Mouse (Mus musculus): Measurements from ENCODE around the gene Dusp10. TPM values are rescaled to one million over a fixed set of nuclear protein-coding genes. Genes with fewer than 3 reads are reported as not detected.

Gene Dusp10
- total RNA-seq, 4 experiments from 2014 or later, result 5.5 to 7.1 (median 6.2) TPM

DNA sequence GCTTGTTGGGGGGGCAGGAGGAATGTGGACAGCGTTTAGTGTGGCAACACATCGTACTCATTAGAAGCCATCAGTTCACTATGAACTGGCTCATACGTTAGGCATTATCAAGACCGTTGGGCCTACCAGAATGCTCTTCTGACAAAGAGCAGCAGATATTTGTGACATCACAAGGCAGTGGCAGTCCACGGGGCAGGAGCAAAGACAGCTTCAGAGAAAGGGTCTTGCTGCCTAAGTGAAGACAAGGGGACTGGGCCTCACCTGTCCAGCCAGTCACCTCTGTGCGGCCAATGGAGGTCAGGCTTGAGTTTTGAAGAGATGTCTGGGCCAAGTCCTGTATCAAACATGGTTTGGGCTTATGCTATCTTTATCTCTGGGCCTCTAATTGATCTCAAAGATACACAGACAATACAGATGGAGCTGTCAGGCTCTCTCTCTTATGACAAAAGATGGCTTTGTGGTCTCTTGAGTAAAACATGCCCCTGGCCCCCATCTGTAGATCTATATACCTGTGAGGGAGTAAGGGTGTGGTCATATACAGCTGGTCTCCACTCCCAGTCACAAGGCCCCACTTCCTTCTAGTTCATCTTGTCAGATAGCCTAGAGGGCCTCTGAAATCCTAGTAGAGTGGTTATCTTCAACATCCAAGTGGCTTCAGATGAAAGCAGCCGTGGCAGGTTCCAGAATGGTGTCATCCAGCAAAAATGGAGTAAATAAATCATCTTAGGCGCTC is 17.1 kb downstream of the Dusp10 start:
- no peak for DNase-seq (ENCODE audit: low spot score in 2 of 2)

GRCm38 (mm10) chr1:184032682-184033389 is 19.7 kb downstream of the Dusp10 start:
- DNase-seq (ENCODE audit: low spot score in 2 of 2), result no peak

DNA sequence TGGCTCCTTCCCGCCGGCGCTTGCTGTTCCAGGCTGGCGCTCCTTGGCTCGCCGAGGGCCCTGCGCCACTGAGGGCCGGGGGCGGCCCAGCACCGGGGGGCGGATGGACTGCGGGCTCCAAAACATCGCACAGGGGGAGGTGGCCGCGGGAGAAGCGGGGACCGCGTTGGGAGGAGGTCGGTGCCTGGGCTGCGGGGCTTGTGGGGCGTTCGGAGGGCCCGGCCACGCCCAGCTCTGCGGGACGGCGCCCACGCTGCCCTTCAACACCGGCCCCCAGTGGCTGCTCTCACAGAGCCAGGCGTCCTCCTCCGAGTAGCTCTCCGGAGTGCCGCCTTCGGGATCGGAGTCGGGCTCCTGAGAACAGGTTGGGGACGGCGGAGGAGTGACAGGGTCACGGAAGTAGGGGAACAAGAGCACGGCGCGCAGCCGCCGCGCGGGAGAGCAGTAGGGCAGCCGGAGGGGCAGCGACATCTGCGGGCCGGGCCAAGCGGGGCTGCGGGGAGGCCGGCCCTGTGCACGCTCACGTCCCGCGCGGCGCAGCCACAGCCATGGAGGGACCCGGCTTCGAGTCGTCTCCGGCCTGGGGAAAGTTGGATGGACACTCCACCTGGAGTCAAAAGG is 20.4 kb downstream of the Dusp10 start:
- DNase-seq (ENCODE audit: low spot score in 2 of 2), result peak; percentile 30 to 45

GRCm38 (mm10) chr1:184034011-184034557 is 21.0 kb downstream of the Dusp10 start, which contains the start of gene 1700056E22Rik:
Gene 1700056E22Rik, minus strand, starts transcription at chr1:184034301.
- DNase-seq (ENCODE audit: low spot score in 2 of 2), result peak; percentile 90 to 99

GRCm38 (mm10) chr1:184034741-184035181 is 21.7 kb downstream of the Dusp10 start:
- peak in 1 of 2 experiments; percentile 21 for DNase-seq (ENCODE audit: low spot score in 2 of 2)

DNA sequence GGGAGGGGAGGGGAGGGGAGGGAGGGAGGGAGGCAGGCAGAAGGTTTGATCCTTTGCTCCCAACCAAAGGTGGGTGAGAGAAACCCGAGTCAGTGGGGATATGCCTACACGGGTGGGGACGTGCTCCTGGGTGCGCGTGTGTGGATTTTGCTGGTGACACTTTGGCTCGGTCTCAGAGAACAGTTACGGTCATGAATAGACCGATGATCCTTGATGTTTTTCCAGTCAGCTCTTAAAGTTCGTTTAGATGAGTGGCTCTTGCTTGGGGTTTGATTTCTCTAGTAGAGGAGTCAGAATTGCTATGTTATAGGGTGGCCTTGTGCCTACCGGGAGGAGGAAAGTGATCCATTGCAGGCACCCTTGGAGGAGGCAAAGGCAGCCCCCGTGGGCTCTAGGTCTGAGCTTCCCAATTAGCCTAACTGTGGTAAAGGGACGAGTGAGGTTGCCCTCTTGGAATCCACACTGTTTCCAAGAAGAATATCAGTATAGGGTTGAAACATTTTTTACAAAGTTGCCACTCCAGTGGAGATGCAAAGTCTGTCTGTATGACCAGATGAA is 22.3 kb downstream of the Dusp10 start:
- no peak for DNase-seq (ENCODE audit: low spot score in 2 of 2)

GRCm38 (mm10) chr1:184037802-184038201 is 24.7 kb downstream of the Dusp10 start:
- no peak for DNase-seq (ENCODE audit: low spot score in 2 of 2)

- no peak for DNase-seq (ENCODE audit: low spot score in 2 of 2)
Observed at GRCm38 (mm10) chr1:184039301-184039700, 26.2 kb downstream of the Dusp10 start.

DNA sequence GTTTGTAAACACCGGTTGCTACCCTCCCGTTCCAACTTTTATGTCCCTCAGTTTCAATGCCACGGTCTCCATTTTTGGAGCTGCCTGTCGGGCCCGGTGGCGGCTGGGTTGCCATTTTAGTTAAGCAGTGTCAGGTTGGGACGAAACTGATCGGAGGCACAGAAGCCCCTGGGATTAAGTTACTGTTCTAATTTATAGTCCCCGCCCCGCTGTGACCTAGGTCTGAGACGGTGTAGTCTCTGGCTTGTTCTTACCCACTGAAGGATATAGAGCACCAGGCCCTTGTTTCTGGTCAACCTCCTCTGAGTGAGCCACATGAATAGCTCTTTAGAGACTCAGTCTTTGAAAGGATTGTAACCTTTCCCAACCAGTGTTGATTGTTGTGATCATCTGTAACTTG is 27.1 kb downstream of the Dusp10 start:
- DNase-seq (ENCODE audit: low spot score in 2 of 2), result no peak

GRCm38 (mm10) chr1:184040906-184041305 is 27.8 kb downstream of the Dusp10 start:
- DNase-seq (ENCODE audit: low spot score in 2 of 2), result no peak

GRCm38 (mm10) chr1:184041778-184042573 is 28.9 kb downstream of the Dusp10 start:
- DNase-seq (ENCODE audit: low spot score in 2 of 2), result no peak

DNA sequence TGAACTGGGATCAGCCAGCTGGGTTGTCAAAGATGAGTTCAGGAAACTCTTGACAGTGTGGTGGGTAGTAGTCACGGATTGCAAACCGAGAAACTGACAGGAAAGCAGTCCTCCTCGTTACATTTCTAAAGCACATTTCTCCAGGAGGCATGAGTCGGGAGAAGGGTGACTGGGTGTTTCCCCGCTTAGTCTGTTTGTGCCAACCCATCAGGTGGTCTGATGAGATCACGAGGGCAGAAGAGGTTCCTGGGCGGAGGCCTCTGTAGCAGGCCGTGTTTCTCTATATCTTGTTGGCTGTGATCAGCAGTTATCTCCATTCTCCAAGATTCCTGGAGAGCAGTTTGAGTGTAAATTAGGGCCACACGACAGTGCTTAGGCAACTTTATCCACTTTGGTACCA is 29.6 kb downstream of the Dusp10 start:
- no peak for DNase-seq (ENCODE audit: low spot score in 2 of 2)

- DNase-seq (ENCODE audit: low spot score in 2 of 2), result no peak
Observed at GRCm38 (mm10) chr1:184043391-184043790, 30.3 kb downstream of the Dusp10 start.

DNA sequence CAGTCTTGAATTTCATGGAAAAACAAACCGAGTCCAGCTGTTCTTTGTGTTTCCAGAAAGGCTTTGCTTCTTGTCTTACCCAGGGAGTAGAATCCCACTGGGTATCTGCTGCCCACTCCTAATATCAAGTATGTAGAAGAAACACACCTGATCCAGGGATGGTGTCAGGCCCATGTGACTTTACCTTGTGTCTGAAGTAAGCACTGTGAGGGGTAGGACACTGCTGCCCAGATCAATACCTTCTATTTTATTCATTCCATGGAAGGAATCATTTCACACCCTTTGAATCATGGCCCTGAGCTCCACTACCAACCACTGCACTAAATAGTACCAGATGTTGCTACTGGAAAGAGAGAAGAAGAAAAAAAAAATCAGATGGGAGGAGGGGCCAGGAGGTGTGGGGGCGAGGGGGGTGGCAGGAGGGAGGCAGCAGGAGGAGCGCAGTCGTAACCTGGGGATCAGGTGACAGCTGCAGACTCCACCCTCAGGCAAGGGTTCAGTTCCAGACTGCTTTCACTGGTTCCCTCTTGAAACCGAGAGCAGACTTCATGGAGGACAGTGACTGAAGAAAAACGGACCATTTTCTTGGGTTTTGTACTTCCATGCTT is 33.1 kb downstream of the Dusp10 start:
- DNase-seq (ENCODE audit: low spot score in 2 of 2), result no peak

- no peak for DNase-seq (ENCODE audit: low spot score in 2 of 2)
Observed at GRCm38 (mm10) chr1:184047818-184048217, 34.7 kb downstream of the Dusp10 start.

- no peak for DNase-seq (ENCODE audit: low spot score in 2 of 2)
Observed at GRCm38 (mm10) chr1:184048675-184049418, 35.7 kb downstream of the Dusp10 start.

GRCm38 (mm10) chr1:184051286-184051685 is 38.2 kb downstream of the Dusp10 start:
- no peak for DNase-seq (ENCODE audit: low spot score in 2 of 2)

- no peak for DNase-seq (ENCODE audit: low spot score in 2 of 2)
Observed at GRCm38 (mm10) chr1:184051824-184052223, 38.7 kb downstream of the Dusp10 start.

GRCm38 (mm10) chr1:184052331-184052730 is 39.2 kb downstream of the Dusp10 start:
- no peak for DNase-seq (ENCODE audit: low spot score in 2 of 2)

DNA sequence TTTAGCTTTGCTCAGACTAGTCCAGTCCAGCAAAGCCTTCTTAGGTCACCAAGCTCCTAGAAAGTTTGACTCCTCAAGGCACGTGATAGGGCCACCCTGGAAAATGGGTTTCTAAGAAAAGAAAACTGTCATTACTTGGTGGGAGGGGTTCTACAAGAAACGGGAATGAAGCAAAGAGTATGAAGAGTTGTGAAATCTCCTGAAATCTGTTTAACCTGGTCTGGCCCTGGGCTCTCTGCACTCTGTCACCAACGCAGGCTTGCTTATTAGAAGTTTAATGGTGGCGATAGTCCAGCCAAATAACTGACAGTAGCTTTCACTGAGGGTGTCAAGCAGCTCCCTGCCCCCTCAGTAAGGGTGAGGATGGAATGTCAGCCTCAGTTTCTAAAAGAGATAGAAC is 40.0 kb downstream of the Dusp10 start:
- DNase-seq (ENCODE audit: low spot score in 2 of 2), result no peak
